ENCODE assay signal across 7 mouse cellular contexts in the genomic region with DNA sequence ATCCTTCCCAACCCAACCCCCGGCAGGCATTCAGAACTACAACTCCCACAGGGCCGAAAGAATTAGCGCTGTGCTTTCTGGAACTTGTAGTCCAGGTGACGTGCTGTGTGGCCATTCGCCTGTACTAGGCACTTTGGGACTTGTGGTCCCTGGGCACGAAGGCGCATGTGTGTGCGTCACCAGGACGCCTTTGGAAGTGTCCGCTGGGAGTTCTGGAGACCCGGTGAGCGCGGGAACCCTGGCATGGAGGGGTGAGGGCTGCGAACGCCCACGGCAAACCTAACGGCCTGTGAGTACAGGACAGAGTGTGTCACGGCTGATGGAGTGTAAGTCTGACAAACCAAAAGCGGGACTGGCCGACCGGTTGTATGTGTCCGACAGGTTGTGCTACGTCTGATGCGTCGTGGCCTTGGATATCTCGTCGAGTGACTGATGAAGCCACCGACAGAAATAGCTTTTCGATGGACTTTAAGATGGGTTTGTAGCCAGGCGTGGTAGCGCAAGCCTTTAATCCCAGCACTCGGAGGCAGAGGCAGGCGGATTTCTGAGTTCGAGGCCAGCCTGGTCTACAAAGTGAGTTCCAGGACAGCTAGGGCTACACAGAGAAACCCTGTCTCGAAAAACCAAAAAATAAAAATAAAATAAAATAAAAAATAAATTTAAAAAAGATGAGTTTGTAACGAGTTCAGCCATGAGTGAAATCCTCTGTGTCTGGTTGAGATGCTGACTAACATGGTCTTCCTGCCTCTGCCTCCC. TPM values are rescaled to one million over a fixed set of nuclear protein-coding genes. Genes with fewer than 3 reads are reported as not detected.
DNase-seq lines count a peak whose midpoint lies in the region; ATAC-seq lines count a peak whose summit lies in the region.

Gene Zscan22 (plus strand): TSS at position 161 of the 756 bp plus-strand sequence.

- no peaks in the 10 kb centered on the region for H3K27me3 ChIP-seq in intestine, embryonic 15.5 days (replicated peaks)
- no peaks in the 10 kb centered on the region for H3K27me3 ChIP-seq in midbrain, embryonic 10.5 days (ENCODE audit: low read depth, poor library complexity, severe bottlenecking)

- H3K27ac ChIP-seq in intestine, embryonic 15.5 days = peak within 1 kb of the TSS; percentile 14; the same call in 1 of the 2 replicates
- peak within 1 kb of the TSS; percentile 84 for H3K27ac ChIP-seq in midbrain, embryonic 10.5 days (replicated peaks)

- peak within 1 kb of the TSS; percentile 58 for H3K4me3 ChIP-seq in intestine, embryonic 15.5 days (replicated peaks)
- H3K4me3 ChIP-seq in midbrain, embryonic 10.5 days = peak within 1 kb of the TSS; percentile 68

- H3K9ac ChIP-seq in intestine, embryonic 15.5 days = peak within 1 kb of the TSS; percentile 58

- ATAC-seq in intestine, embryonic 15.5 days = peak; percentile 99

- 5% methylated on average over 36 of the region's 36 CpGs for WGBS in intestine, embryonic 15.5 days
- 7% methylated on average over 36 of the region's 36 CpGs for WGBS in midbrain, embryonic 10.5 days

- peak within 1 kb of the TSS; percentile 56 for H3K4me2 ChIP-seq in intestine, embryonic 15.5 days (replicated peaks)

- no peaks in the 10 kb centered on the region for H3K36me3 ChIP-seq in intestine, embryonic 15.5 days
- H3K36me3 ChIP-seq in midbrain, embryonic 10.5 days = peaks cover 19% of the 10 kb centered on the region

- intact Hi-C loops in gastrocnemius, postnatal 36 days (cut with DNase I) = no loop called here
- intact Hi-C loops in left cerebral cortex, postnatal 25 days (cut with DNase I) = loop anchor here (1.0 to 10.0 kb wide), 2 partner anchors 17 to 423 kb away; partner anchors contain the start of genes Zfp128 and Zfp606

- H3K9me3 ChIP-seq in intestine, embryonic 15.5 days = no peaks in the 10 kb centered on the region
- H3K9me3 ChIP-seq in midbrain, embryonic 10.5 days (replicated peaks) = no peaks in the 10 kb centered on the region

- DNase-seq in adrenal gland, adult 2 months = peak; percentile 95
- peak; percentile 90 for DNase-seq in embryo, embryonic 11.5 days (ENCODE audit: low read depth, low spot score)
- DNase-seq in gastrocnemius, postnatal 36 days = peak; percentile 88 to 89
- DNase-seq in left cerebral cortex, postnatal 25 days (ENCODE audit: low spot score in 2 of 2) = peak; percentile 96 to 99
- DNase-seq in midbrain, embryonic 10.5 days (ENCODE audit: low spot score) = peak; percentile 92
- DNase-seq in right cerebral cortex, postnatal 4 days = peak; percentile 85

- H3K4me1 ChIP-seq in intestine, embryonic 15.5 days (replicated peaks) = peaks cover 4% of the 10 kb centered on the region; the same call in 1 of the 2 replicates
- H3K4me1 ChIP-seq in midbrain, embryonic 10.5 days = peaks cover 7% of the 10 kb centered on the region

RNA-seq across cellular contexts. Expression of gene Zscan22, which starts in this region (rescaled TPM):
- 10 to 100 TPM; 12.9 to 13.3 TPM for total RNA-seq in adrenal gland, adult 2 months (2021)
- 7.5 and 7.7 TPM in 2 replicates for polyA plus RNA-seq in adrenal gland, adult 2 months (2012; rRNA removed)
- 1 to 10 TPM; 2.4 to 2.8 TPM for total RNA-seq in gastrocnemius, postnatal 36 days (2021)
- polyA plus RNA-seq in intestine, embryonic 15.5 days (2015; fragmentation: Nextera tagmentation; extraction: Ambion mirVana) = 12.2 and 12.7 TPM in 2 replicates
- 10 to 100 TPM; 13.0 to 16.9 TPM for total RNA-seq in left cerebral cortex, postnatal 25 days (2021)
- polyA plus RNA-seq in midbrain, embryonic 10.5 days (2016; fragmentation: Nextera tagmentation; extraction: Ambion mirVana) = 16.3 and 17.7 TPM in 2 replicates

Comparison
In these comparisons a context has a peak if more than half of its experiments do, and no peak if none do; other contexts are left out.
1. Peak in every context shown above with its lines: DNase-seq, ATAC-seq, H3K4me3 ChIP-seq and H3K27ac ChIP-seq.